Mouse (Mus musculus) kidney, adult 2 months (tissue): ENCODE results near the gene P3h2.

Source experiments
- CTCF ChIP-seq: fragments of 200-500 bp; conservative IDR thresholded peaks from 2 replicates; pipeline ENCODE4 v1.5.1; 2011; ENCODE audit warnings: low read depth, mild to moderate bottlenecking, control low read depth, low read length, moderate library complexity, mixed read lengths; ENCODE audit not compliant: insufficient read depth, insufficient read length
- POLR2A ChIP-seq: fragments of 200-500 bp; IDR thresholded peaks from one replicate; pipeline ENCODE4 v1.6.1; 2011; ENCODE audit warnings: low read depth, low read length, control low read depth

- TF ChIP-seq CTCF, result peak; percentile 34; the same call in 1 of the 2 replicates
- no peak for TF ChIP-seq POLR2A
Observed at GRCm38 (mm10) chr16:26021759-26022158, 83.8 kb downstream of the P3h2 start.
